Mouse (Mus musculus) G1E (cell line): ENCODE results near the gene Mfsd14a. TPM values are rescaled to one million over a fixed set of nuclear protein-coding genes. Genes with fewer than 3 reads are reported as not detected.

ENCODE experiments used
- ATAC-seq: 2 replicates; pipeline ENCODE4 v1.8.0; 2016; ENCODE audit warnings: mild to moderate bottlenecking; ENCODE audit not compliant: insufficient number of reproducible peaks, poor library complexity, low FRiP score, severe bottlenecking; ENCODE audit errors: extremely low read depth
- DNase-seq: peaks from one replicate; pipeline ENCODE4 v3.0.0; 2012; ENCODE audit warnings: low spot score
- H3K27me3 ChIP-seq: 2 replicates; pipeline ENCODE4 v1.6.1; 2012; ENCODE audit warnings: mild to moderate bottlenecking, low read length, inconsistent platforms; ENCODE audit not compliant: insufficient read depth
- H3K36me3 ChIP-seq: replicated peaks from 2 replicates; pipeline ENCODE3; 2012; ENCODE audit warnings: mild to moderate bottlenecking, inconsistent platforms
- H3K4me1 ChIP-seq: 2 replicates; pipeline ENCODE4 v1.6.1; 2012; ENCODE audit warnings: low read depth, low read length, inconsistent platforms, mixed read lengths; ENCODE audit not compliant: insufficient read depth
- H3K4me3 ChIP-seq: 2 replicates; pipeline ENCODE4 v1.5.1; 2012; ENCODE audit warnings: low read depth, mild to moderate bottlenecking, inconsistent platforms, low read length, moderate library complexity, mixed read lengths
- H3K9me3 ChIP-seq: replicated peaks from 2 replicates; pipeline ENCODE4 v1.6.1; 2012; ENCODE audit warnings: inconsistent platforms
- CTCF ChIP-seq: IDR thresholded peaks from 2 replicates; pipeline ENCODE4 v1.5.1; 2012; ENCODE audit warnings: low read depth, low read length, inconsistent platforms, mixed read lengths
- GATA1 ChIP-seq: IDR thresholded peaks from 2 replicates; pipeline ENCODE4 v1.6.1; 2012; ENCODE audit warnings: borderline replicate concordance, low read length, inconsistent platforms, mixed read lengths
- GATA2 ChIP-seq: IDR thresholded peaks from 2 replicates; pipeline ENCODE4 v1.6.1; 2012; ENCODE audit warnings: low read depth, low read length, inconsistent platforms, borderline replicate concordance
- POLR2AphosphoS5 ChIP-seq: IDR thresholded peaks from 2 replicates; pipeline ENCODE4 v1.6.1; 2012; ENCODE audit warnings: low read depth, low read length, inconsistent platforms; ENCODE audit not compliant: insufficient replicate concordance
- TAL1 ChIP-seq: conservative IDR thresholded peaks from 2 replicates; pipeline ENCODE4 v1.6.1; 2012; ENCODE audit warnings: low read depth, low read length, inconsistent platforms, mixed read lengths
- polyA plus RNA-seq: library from polyadenylated mRNA; stranded (reverse); fragments of >175 nt; gene quantifications from 2 replicates; pipeline ENCODE4 v1.2.3, GENCODE M21; 2012
- total RNA-seq, 2 experiments: library from RNA; stranded (forward) in 1 of 2; stranded (reverse) in 1 of 2; fragments of 200-1000 nt in 1 of 2; fragments of >200 nt in 1 of 2; fragmentation: Nextera tagmentation in 1 of 2; gene quantifications; 2 replicates each; pipeline ENCODE4 v1.2.3; 2014 to 2017

Mfsd14a gene
- total and polyA plus RNA-seq, 3 experiments = 15.0 to 86.5 (median 73.6) TPM

DNA sequence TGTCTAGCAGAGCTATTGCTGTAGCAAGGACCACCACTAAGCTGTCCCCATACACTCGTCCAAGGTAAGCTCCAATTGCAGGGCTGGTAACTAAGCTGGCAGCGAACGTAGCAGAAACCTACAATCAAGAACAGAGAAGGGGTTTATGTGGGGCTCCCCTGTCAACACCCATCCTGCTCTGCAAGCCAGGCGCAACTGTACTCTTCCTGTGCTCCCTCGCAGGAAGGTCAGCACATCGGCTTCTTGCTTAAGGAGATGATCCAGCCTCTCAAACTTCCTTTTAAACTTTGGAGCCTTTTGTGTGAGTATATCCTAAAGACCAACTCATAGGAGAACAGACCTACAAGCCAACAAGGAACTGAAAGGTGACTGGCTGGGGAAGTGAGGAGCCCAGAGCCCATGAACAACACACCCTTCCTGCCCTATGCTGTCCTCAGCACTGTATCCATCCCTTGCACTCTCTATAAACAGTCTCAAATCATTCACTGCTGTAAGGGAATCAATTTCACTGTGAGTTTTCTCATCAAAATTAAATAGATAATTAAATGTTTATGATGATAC is 20.6 kb downstream of the Mfsd14a start:
- TF ChIP-seq POLR2AphosphoS5 (no peak), TAL1 (no peak), GATA2 (no peak), CTCF (no peak), GATA1 (no peak)
- no peaks in the 10 kb centered on the region for H3K27me3 ChIP-seq
- no peak overlapping the region for H3K4me3 ChIP-seq
- ATAC-seq = no peak
- H3K9me3 ChIP-seq = no peaks in the 10 kb centered on the region
- H3K36me3 ChIP-seq = peaks cover 93% of the 10 kb centered on the region
- no peak for DNase-seq
- H3K4me1 ChIP-seq = peaks cover 24% of the 10 kb centered on the region

DNA sequence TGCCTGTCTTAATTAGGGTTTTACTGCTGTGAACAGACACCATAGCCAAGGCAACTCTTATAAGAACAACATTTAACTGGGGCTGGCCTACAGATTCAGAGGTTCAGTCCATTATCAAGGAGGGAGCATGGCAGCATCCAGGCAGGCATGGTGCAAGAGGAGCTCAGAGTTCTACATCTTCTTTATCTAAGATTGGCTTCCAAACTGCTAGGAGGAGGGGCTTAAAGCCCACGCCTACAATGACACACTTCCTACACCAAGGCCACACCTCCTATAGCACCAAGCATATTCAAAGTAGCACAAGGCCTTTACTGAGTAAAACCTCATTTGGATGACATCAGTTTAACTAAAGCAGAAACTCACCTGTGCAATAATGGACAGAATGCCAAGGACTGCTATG is 22.5 kb downstream of the Mfsd14a start:
- Histone ChIP-seq H3K4me1 (peaks cover 27% of the 10 kb centered on the region), H3K27me3 (no peaks in the 10 kb centered on the region), H3K4me3 (no peak overlapping the region), H3K9me3 (no peaks in the 10 kb centered on the region), H3K36me3 (peaks cover 93% of the 10 kb centered on the region)
- TF ChIP-seq GATA1 (no peak), TAL1 (no peak), POLR2AphosphoS5 (no peak), CTCF (no peak), GATA2 (no peak)
- ATAC-seq = peak; percentile 40; the same call in 1 of the 2 replicates
- DNase-seq = no peak

- ATAC-seq (no peak), DNase-seq (no peak)
- H3K36me3 ChIP-seq = peaks cover 95% of the 10 kb centered on the region
- peaks cover 26% of the 10 kb centered on the region for H3K4me1 ChIP-seq
- no peaks in the 10 kb centered on the region for H3K9me3 ChIP-seq
- no peak overlapping the region for H3K4me3 ChIP-seq
- TF ChIP-seq TAL1 (no peak), GATA2 (no peak), POLR2AphosphoS5 (no peak), CTCF (no peak), GATA1 (no peak)
- no peaks in the 10 kb centered on the region for H3K27me3 ChIP-seq
Observed at GRCm38 (mm10) chr3:116638572-116638971, 23.9 kb downstream of the Mfsd14a start.

- TF ChIP-seq POLR2AphosphoS5 = no peak
- no peak for TF ChIP-seq CTCF
- no peak for TF ChIP-seq GATA2
- no peak for TF ChIP-seq TAL1
- TF ChIP-seq GATA1 = no peak
- DNase-seq = no peak
- H3K4me1 ChIP-seq = peaks cover 19% of the 10 kb centered on the region
- no peaks in the 10 kb centered on the region for H3K27me3 ChIP-seq
- H3K36me3 ChIP-seq = peaks cover 95% of the 10 kb centered on the region
- no peak for ATAC-seq
- H3K4me3 ChIP-seq = no peak overlapping the region
- H3K9me3 ChIP-seq = no peaks in the 10 kb centered on the region
Observed at GRCm38 (mm10) chr3:116637693-116638476, 24.6 kb downstream of the Mfsd14a start.

DNA sequence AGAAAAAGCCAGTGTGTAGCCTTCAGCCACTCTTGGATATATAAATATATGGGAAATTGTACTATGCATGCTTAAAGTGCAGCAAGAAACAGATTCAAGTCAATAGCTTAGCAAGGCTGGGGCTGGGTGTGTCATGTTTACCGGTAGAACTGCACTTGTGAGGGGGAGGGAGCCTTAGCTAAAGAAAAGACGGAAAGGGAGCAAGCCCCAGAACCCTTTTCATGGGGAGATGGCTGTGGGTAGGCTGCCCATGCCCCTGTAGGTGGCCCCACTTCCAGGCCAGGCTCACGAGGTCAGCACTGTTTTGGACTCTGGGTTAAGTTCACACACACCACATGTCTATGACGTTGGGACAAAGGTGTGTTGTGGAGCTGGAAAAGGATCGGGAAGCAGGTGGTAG is 26.7 kb downstream of the Mfsd14a start:
- no peaks in the 10 kb centered on the region for H3K9me3 ChIP-seq
- peaks cover 9% of the 10 kb centered on the region for H3K4me1 ChIP-seq
- H3K36me3 ChIP-seq = peaks cover 91% of the 10 kb centered on the region
- no peak for TF ChIP-seq POLR2AphosphoS5
- no peak for TF ChIP-seq GATA1
- no peak for TF ChIP-seq TAL1
- no peak for TF ChIP-seq CTCF
- TF ChIP-seq GATA2 = no peak
- no peak overlapping the region for H3K4me3 ChIP-seq
- DNase-seq (no peak), ATAC-seq (no peak)
- no peaks in the 10 kb centered on the region for H3K27me3 ChIP-seq

DNA sequence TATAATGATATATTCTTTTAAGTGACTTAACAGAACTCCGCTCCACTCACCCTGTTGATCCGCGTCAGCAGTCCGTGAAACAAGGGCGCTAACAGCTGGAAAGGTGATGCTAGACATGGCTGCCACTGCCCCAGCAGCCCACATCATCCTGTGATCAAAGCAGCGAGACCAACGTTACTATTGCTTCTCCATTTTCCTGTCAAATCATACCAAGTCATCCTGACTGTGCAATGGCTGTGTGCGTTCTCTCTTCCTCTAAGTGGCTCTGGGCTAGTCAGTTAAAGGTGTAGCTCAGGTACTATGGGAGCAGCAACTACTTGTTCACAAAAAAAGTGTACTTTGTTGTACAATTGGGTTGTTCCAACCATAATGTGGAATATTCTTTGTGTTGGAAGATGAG is 27.6 kb downstream of the Mfsd14a start:
- DNase-seq (no peak), ATAC-seq (no peak)
- Histone ChIP-seq H3K4me1 (peaks cover 6% of the 10 kb centered on the region), H3K36me3 (peaks cover 90% of the 10 kb centered on the region), H3K9me3 (no peaks in the 10 kb centered on the region), H3K4me3 (no peak overlapping the region), H3K27me3 (no peaks in the 10 kb centered on the region)
- TF ChIP-seq CTCF = no peak
- no peak for TF ChIP-seq GATA2
- no peak for TF ChIP-seq POLR2AphosphoS5
- TF ChIP-seq TAL1 = no peak
- TF ChIP-seq GATA1 = no peak
